Mouse (Mus musculus): Measurements from ENCODE around the gene Bcl11b. TPM values are rescaled to one million over a fixed set of nuclear protein-coding genes. Genes with fewer than 3 reads are reported as not detected.

Bcl11b gene
- total and polyA plus RNA-seq, 2 experiments from 2014 or later, result 18.9 to 56.8 TPM

GRCm38 (mm10) chr12:107936406-107936805 is 67.0 kb downstream of the Bcl11b start:
- 84% methylated on average over 7 of the region's 7 CpGs for WGBS
- Histone ChIP-seq H3K4me1 (ENCODE audit: insufficient read depth, low read length) (peaks cover 20% of the 10 kb centered on the region), H3K36me3 (ENCODE audit: insufficient read depth, low read length) (no peaks in the 10 kb centered on the region)

DNA sequence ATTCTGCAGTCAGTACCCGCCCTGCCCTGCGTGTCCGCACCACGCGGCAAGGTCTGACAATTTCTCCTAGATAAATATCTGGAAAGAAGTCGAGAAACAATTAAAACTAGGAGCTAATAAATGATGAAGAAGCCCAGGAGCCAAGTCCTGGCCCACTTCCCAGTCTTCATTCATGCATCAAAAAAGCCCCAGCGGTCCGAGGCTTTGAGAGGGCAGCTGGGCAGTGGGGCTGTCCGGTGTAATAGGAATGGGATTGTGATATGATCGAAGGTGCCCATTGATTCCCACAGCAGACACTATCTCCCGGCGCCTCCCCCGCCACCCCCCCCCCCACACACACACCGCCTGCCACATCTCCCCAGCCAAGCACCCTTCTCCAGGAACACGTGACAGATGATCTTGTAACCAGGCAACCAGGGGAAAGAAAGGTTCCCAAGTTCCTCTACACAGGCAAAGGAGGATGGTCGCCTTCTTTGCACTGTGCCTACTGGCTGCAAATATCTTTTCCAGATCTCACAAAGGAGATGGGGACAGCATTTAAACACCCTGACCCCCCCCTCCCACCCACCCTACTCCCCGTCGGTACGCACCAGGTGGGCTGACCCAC is 68.5 kb downstream of the Bcl11b start:
- Histone ChIP-seq H3K27me3 (ENCODE audit: insufficient read depth, low read length) (no peaks in the 10 kb centered on the region), H3K4me3 (ENCODE audit: low read depth, low read length) (no peak overlapping the region), H3K4me1 (ENCODE audit: insufficient read depth, low read length) (peaks cover 33% of the 10 kb centered on the region), H3K9ac (replicated peaks; ENCODE audit: low read length, poor library complexity, severe bottlenecking) (no peak overlapping the region), H3K4me2 (ENCODE audit: low read depth, low read length, poor library complexity, severe bottlenecking) (peak overlapping the region; percentile 33), H3K27ac (ENCODE audit: low read depth, low read length) (no peak overlapping the region), H3K9me3 (ENCODE audit: low read length) (no peaks in the 10 kb centered on the region), H3K36me3 (ENCODE audit: insufficient read depth, low read length) (no peaks in the 10 kb centered on the region)
- 34% methylated on average over 19 of the region's 19 CpGs for WGBS
- no peak for TF ChIP-seq CTCF (IDR thresholded peaks at IDR 0.05)
- ATAC-seq (ENCODE audit: low FRiP score) (peak; percentile 61; the same call in 1 of the 2 replicates), DNase-seq (ENCODE audit: low spot score) (peak; percentile 83)

More at GRCm38 (mm10) chr12:107936406-107936805, 67.0 kb downstream of the Bcl11b start:
- no peak for TF ChIP-seq CTCF (IDR thresholded peaks at IDR 0.05)
- ATAC-seq (ENCODE audit: low FRiP score) (no peak), DNase-seq (ENCODE audit: low spot score) (no peak)
- no peaks in the 10 kb centered on the region for H3K9me3 ChIP-seq (ENCODE audit: low read length)
- H3K27me3 ChIP-seq (ENCODE audit: insufficient read depth, low read length), result no peaks in the 10 kb centered on the region
- H3K4me2 ChIP-seq (ENCODE audit: low read depth, low read length, poor library complexity, severe bottlenecking), result no peak overlapping the region
- H3K4me3 ChIP-seq (ENCODE audit: low read depth, low read length), result no peak overlapping the region
- no peak overlapping the region for H3K9ac ChIP-seq (replicated peaks; ENCODE audit: low read length, poor library complexity, severe bottlenecking)
- H3K27ac ChIP-seq (ENCODE audit: low read depth, low read length), result no peak overlapping the region

DNA sequence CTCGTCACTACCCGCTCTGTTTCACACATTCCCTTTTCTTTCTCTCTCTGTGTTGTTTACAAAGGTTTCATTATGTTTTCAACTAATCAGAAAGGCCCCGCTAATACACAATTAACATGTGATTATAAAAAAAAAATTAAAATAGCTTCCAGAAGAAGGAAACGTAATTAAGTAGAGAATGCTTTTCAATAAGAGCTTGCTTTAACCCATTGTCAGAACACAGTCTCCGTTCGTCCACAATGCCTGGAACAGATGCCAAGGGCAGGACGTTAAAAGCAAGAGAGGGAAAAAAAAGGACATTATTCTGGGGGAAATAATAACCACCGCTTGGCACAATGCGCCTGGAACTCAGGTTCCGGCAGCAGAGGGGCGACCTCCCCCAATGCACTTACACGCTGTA is 71.3 kb downstream of the Bcl11b start:
- Histone ChIP-seq H3K4me2 (ENCODE audit: low read depth, low read length, poor library complexity, severe bottlenecking) (no peak overlapping the region), H3K27ac (ENCODE audit: low read depth, low read length) (no peak overlapping the region), H3K9ac (replicated peaks; ENCODE audit: low read length, poor library complexity, severe bottlenecking) (no peak overlapping the region), H3K27me3 (ENCODE audit: insufficient read depth, low read length) (no peaks in the 10 kb centered on the region), H3K36me3 (ENCODE audit: insufficient read depth, low read length) (no peaks in the 10 kb centered on the region), H3K4me3 (ENCODE audit: low read depth, low read length) (no peak overlapping the region), H3K9me3 (ENCODE audit: low read length) (no peaks in the 10 kb centered on the region), H3K4me1 (ENCODE audit: insufficient read depth, low read length) (peaks cover 38% of the 10 kb centered on the region)
- DNase-seq (ENCODE audit: low spot score) (no peak), ATAC-seq (ENCODE audit: low FRiP score) (no peak)
- WGBS, result 47% methylated on average over 12 of the region's 12 CpGs
- no peak for TF ChIP-seq CTCF (IDR thresholded peaks at IDR 0.05)

DNA sequence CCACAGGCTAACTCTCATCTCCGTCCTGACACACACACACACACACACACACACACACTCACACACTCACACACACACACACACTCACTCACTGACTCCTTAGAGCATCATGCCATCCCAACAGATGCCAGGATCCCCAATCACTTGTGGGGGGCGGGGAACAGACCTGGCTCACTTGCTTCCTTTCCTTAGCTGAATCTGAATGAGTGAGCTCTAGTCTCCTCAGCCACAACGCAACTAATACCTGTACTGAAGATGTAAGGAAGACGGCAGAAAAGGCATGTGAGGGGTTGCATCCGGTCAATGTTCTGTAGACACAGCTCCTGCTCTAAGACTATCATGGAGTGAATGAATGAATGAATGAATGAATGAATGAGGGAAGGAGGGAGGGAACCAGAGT is 71.9 kb downstream of the Bcl11b start:
- Histone ChIP-seq H3K4me1 (ENCODE audit: insufficient read depth, low read length) (peaks cover 38% of the 10 kb centered on the region), H3K36me3 (ENCODE audit: insufficient read depth, low read length) (no peaks in the 10 kb centered on the region), H3K9ac (replicated peaks; ENCODE audit: low read length, poor library complexity, severe bottlenecking) (no peak overlapping the region), H3K27me3 (ENCODE audit: insufficient read depth, low read length) (no peaks in the 10 kb centered on the region), H3K4me2 (ENCODE audit: low read depth, low read length, poor library complexity, severe bottlenecking) (no peak overlapping the region), H3K4me3 (ENCODE audit: low read depth, low read length) (no peak overlapping the region), H3K9me3 (ENCODE audit: low read length) (no peaks in the 10 kb centered on the region), H3K27ac (ENCODE audit: low read depth, low read length) (0 out of 2 replicates have a peak overlapping the region, but pooled peaks have one; percentile 32)
- DNase-seq (ENCODE audit: low spot score), result no peak
- ATAC-seq (ENCODE audit: low FRiP score), result no peak
- 70% methylated on average over 5 of the region's 5 CpGs for WGBS
- TF ChIP-seq CTCF (IDR thresholded peaks at IDR 0.05), result no peak

DNA sequence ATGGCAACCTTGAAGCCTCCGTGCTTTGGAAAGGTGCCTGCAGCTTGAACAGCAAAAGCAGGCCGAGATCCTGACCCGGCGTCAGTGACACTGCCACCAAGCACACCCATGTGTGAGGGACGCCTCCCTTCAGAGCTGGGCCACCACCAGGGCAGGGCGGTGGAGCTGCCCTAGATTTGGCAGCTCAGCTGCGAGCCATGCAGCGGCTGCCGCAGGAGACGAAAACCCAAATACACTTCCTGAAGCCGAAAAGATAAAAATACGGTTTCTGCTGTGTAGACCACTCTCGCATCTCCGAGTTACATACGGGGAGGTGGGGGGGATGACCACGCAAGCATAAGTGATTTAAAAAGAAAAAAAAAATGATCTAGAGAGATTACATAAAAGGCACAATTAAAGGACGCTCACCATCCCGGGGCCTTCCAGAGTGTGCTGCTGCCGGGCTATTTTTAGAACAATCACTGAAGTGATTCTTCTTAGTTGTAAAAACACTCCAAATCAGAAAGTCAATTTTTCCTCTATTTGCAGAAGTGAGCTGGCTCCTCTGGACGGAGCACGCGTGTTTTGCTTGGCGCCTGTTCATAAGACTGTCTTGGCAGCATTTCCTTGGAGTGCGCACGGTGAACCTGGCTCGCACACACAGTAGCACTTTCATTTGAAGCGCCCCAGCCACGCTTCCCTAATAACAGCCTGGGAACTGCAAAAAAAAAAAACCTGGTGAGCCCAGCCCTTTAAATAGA is 72.6 kb downstream of the Bcl11b start:
- Histone ChIP-seq H3K9me3 (ENCODE audit: low read length) (no peaks in the 10 kb centered on the region), H3K4me1 (ENCODE audit: insufficient read depth, low read length) (peaks cover 34% of the 10 kb centered on the region), H3K36me3 (ENCODE audit: insufficient read depth, low read length) (no peaks in the 10 kb centered on the region), H3K27ac (ENCODE audit: low read depth, low read length) (0 out of 2 replicates have a peak overlapping the region, but pooled peaks have one; percentile 32), H3K27me3 (ENCODE audit: insufficient read depth, low read length) (no peaks in the 10 kb centered on the region), H3K4me2 (ENCODE audit: low read depth, low read length, poor library complexity, severe bottlenecking) (peak overlapping the region; percentile 12; the same call in 1 of the 2 replicates), H3K4me3 (ENCODE audit: low read depth, low read length) (no peak overlapping the region), H3K9ac (replicated peaks; ENCODE audit: low read length, poor library complexity, severe bottlenecking) (no peak overlapping the region)
- ATAC-seq (ENCODE audit: low FRiP score) (no peak), DNase-seq (ENCODE audit: low spot score) (peak; percentile 76)
- 42% methylated on average over 28 of the region's 28 CpGs for WGBS
- no peak for TF ChIP-seq CTCF (IDR thresholded peaks at IDR 0.05)

DNA sequence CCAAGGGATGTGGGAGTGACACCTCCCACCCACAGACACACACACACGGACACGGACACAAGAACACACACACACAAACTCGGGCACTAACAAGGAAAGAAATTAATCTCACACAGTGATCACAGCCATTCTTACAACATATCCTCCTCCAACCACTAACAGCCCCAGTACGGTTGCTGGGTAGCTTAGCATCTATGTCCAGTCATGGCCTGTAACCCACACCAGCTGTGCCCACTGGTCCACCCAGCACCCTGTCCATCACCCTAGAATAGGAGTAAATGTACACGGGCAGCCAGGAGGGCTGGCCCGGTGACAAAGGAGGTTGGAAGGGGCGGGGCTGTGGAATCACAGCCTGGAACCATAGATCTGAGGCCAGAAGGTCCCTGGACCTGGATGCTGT is 74.5 kb downstream of the Bcl11b start:
- peaks cover 23% of the 10 kb centered on the region for H3K4me1 ChIP-seq (ENCODE audit: insufficient read depth, low read length)

More for the DNA sequence above, 74.5 kb downstream of the Bcl11b start:
- Histone ChIP-seq H3K4me3 (ENCODE audit: low read depth, low read length) (no peak overlapping the region), H3K27me3 (ENCODE audit: insufficient read depth, low read length) (no peaks in the 10 kb centered on the region), H3K9ac (replicated peaks; ENCODE audit: low read length, poor library complexity, severe bottlenecking) (no peak overlapping the region), H3K27ac (ENCODE audit: low read depth, low read length) (no peak overlapping the region), H3K4me2 (ENCODE audit: low read depth, low read length, poor library complexity, severe bottlenecking) (peak overlapping the region; percentile 56), H3K9me3 (ENCODE audit: low read length) (no peaks in the 10 kb centered on the region), H3K36me3 (ENCODE audit: insufficient read depth, low read length) (no peaks in the 10 kb centered on the region)
- DNase-seq (ENCODE audit: low spot score) (no peak), ATAC-seq (ENCODE audit: low FRiP score) (no peak)
- no peak for TF ChIP-seq CTCF (IDR thresholded peaks at IDR 0.05)
- 52% methylated on average over 7 of the region's 7 CpGs for WGBS
